Mouse (Mus musculus): ENCODE measurements at regions not wholly inside any gene's neighbourhood (a gene's known extent, or its start where the extent isn't known, plus 50 kb on each side); places are given as distances from the start of the nearest gene placed in this dataset.

DNA sequence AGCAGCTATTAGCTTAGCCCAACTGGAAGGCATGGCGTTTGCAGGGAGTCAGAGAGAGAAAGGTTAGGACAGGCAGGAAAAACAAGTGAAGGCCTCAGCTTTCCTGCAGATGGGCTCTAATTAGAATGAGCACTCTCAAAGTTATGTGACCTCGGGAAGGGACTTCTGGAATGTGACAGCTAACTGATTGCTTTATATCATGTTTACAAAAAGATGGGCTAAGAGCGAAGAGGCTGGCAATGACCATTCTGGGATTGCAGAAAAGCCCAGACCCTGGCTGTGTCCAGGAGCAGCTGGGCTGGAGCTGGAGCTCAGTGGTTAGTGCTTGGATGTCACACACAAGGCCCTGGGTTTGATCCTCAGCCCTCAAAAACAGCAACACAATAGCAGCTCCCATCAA, 65.7 kb upstream of the Mark1 start:
- TF ChIP-seq CTCF (conservative IDR thresholded peaks at IDR 0.05; ENCODE audit: low read length) (no peak), NANOG (IDR thresholded peaks at IDR 0.05; ENCODE audit: borderline replicate concordance, low read length) (no peak), POU5F1 (IDR thresholded peaks at IDR 0.05; ENCODE audit: borderline replicate concordance, low read length) (no peak)
